Comparison of ENCODE assay signal across 9 mouse cellular contexts in genomic region chr17:57070272-57070671, GRCm38 (mm10). TPM values are rescaled to one million over a fixed set of nuclear protein-coding genes. Genes with fewer than 3 reads are reported as not detected.
DNase-seq lines count a peak whose midpoint lies in the region; ATAC-seq lines count a peak whose summit lies in the region.
"Had no signal": no experiment of that assay in that cellular context is flagged by ENCODE, and none has a peak within 500 bp of the region (broad histone marks: within the 10 kb centered on the region; RNA-seq: fewer than 3 reads in every experiment).

No protein-coding gene starts in this region.

- H3K27ac ChIP-seq in lung, embryonic 16.5 days (ENCODE audit: low read length): no peak overlapping the region
- no peak overlapping the region for H3K27ac ChIP-seq in hindbrain, embryonic 11.5 days (ENCODE audit: low read depth, low read length)
- H3K27ac ChIP-seq in midbrain, embryonic 14.5 days (replicated peaks; ENCODE audit: low read depth, low read length): no peak overlapping the region
- H3K27ac ChIP-seq: heart, embryonic 13.5 days had no signal

- WGBS in lung, embryonic 16.5 days: 8% methylated on average over 9 of the region's 9 CpGs
- WGBS in hindbrain, embryonic 11.5 days: 8% methylated on average over 9 of the region's 9 CpGs
- WGBS in midbrain, embryonic 14.5 days: 14% methylated on average over 9 of the region's 9 CpGs

- peak overlapping the region; percentile 6 for H3K4me3 ChIP-seq in lung, embryonic 16.5 days (ENCODE audit: low read length)
- peak overlapping the region; percentile 6; the same call in 1 of the 2 replicates for H3K4me3 ChIP-seq in hindbrain, embryonic 11.5 days (ENCODE audit: low read depth, low read length)
- H3K4me3 ChIP-seq in midbrain, embryonic 14.5 days (replicated peaks; ENCODE audit: low read depth, low read length): 0 out of 2 replicates have a peak overlapping the region, but pooled peaks have one; percentile 3
- H3K4me3 ChIP-seq: heart, embryonic 13.5 days had no signal

- H3K36me3 ChIP-seq in lung, embryonic 16.5 days (ENCODE audit: control insufficient read depth, insufficient read depth, low read length): no peaks in the 10 kb centered on the region
- no peaks in the 10 kb centered on the region for H3K36me3 ChIP-seq in hindbrain, embryonic 11.5 days (ENCODE audit: control insufficient read depth, insufficient read depth, low read length)
- H3K36me3 ChIP-seq in midbrain, embryonic 14.5 days (ENCODE audit: control insufficient read depth, insufficient read depth, low read length): no peaks in the 10 kb centered on the region
- H3K36me3 ChIP-seq: heart, embryonic 13.5 days had no signal

- peak; percentile 16; the same call in 1 of the 2 replicates for ATAC-seq in lung, embryonic 16.5 days (ENCODE audit: low read depth)
- no peak for ATAC-seq in hindbrain, embryonic 11.5 days (ENCODE audit: low FRiP score)
- ATAC-seq in midbrain, embryonic 14.5 days (ENCODE audit: low FRiP score, low TSS enrichment): no peak

- no peak overlapping the region for H3K9ac ChIP-seq in lung, embryonic 16.5 days (ENCODE audit: low read length)
- no peak overlapping the region for H3K9ac ChIP-seq in hindbrain, embryonic 11.5 days (ENCODE audit: low read depth, low read length)
- H3K9ac ChIP-seq in midbrain, embryonic 14.5 days (replicated peaks; ENCODE audit: low read length): no peak overlapping the region
- H3K9ac ChIP-seq: heart, embryonic 13.5 days had no signal

- no peaks in the 10 kb centered on the region for H3K27me3 ChIP-seq in lung, embryonic 16.5 days (ENCODE audit: control insufficient read depth, insufficient read depth, low read depth, low read length)
- H3K27me3 ChIP-seq in hindbrain, embryonic 11.5 days (ENCODE audit: control insufficient read depth, insufficient read depth, low read length): no peaks in the 10 kb centered on the region
- no peaks in the 10 kb centered on the region for H3K27me3 ChIP-seq in midbrain, embryonic 14.5 days (ENCODE audit: control insufficient read depth, insufficient read depth, low read length)
- H3K27me3 ChIP-seq: CH12.LX had no signal

- H3K9me3 ChIP-seq in lung, embryonic 16.5 days (ENCODE audit: control insufficient read depth, low read length): no peaks in the 10 kb centered on the region
- H3K9me3 ChIP-seq in hindbrain, embryonic 11.5 days (ENCODE audit: control insufficient read depth, low read length): no peaks in the 10 kb centered on the region
- no peaks in the 10 kb centered on the region for H3K9me3 ChIP-seq in midbrain, embryonic 14.5 days (ENCODE audit: control insufficient read depth, low read length)
- H3K9me3 ChIP-seq: heart, embryonic 13.5 days had no signal

- no peaks in the 10 kb centered on the region for H3K4me1 ChIP-seq in lung, embryonic 16.5 days (replicated peaks; ENCODE audit: control insufficient read depth, insufficient read depth, low read length)
- peaks cover 2% of the 10 kb centered on the region; the same call in 1 of the 2 replicates for H3K4me1 ChIP-seq in hindbrain, embryonic 11.5 days (replicated peaks; ENCODE audit: control insufficient read depth, insufficient read depth, low read length)
- no peaks in the 10 kb centered on the region for H3K4me1 ChIP-seq in midbrain, embryonic 14.5 days (ENCODE audit: control insufficient read depth, insufficient read depth, low read length)

- no peak for DNase-seq in lung, postnatal 10 days
- peak; percentile 8 for DNase-seq in hindbrain, embryonic 11.5 days (ENCODE audit: low spot score)
- no peak for DNase-seq in midbrain, embryonic 14.5 days
- DNase-seq in cerebellum, adult 18-20 months: no peak
- DNase-seq in right cerebral cortex, postnatal 4 days: no peak
- no peak for DNase-seq in Muller cell, postnatal 12 days (ENCODE audit: inconsistent ontology term)

- peak overlapping the region; percentile 8 for H3K4me2 ChIP-seq in lung, embryonic 16.5 days (ENCODE audit: low read depth, low read length)
- 0 out of 2 replicates have a peak overlapping the region, but pooled peaks have one; percentile 0 for H3K4me2 ChIP-seq in hindbrain, embryonic 11.5 days (replicated peaks; ENCODE audit: low read depth, low read length)
- H3K4me2 ChIP-seq in midbrain, embryonic 14.5 days (ENCODE audit: low read length): peak overlapping the region; percentile 11
- H3K4me2 ChIP-seq: heart, embryonic 13.5 days had no signal

RNA-seq across cellular contexts. Expression of gene Dennd1c, which starts 8.0 kb away (rescaled TPM):
- polyA plus RNA-seq in lung, embryonic 16.5 days (2015; fragmentation: Nextera tagmentation; extraction: Ambion mirVana): 5.4 and 5.8 TPM in 2 replicates
- polyA plus RNA-seq in hindbrain, embryonic 11.5 days (2014; fragmentation: Nextera tagmentation; extraction: Ambion mirVana): 2.9 and 3.8 TPM in 2 replicates
- polyA plus RNA-seq in midbrain, embryonic 14.5 days (2014; fragmentation: Nextera tagmentation; extraction: Ambion mirVana): 3.3 and 3.4 TPM in 2 replicates

RNA-seq across cellular contexts. Expression of gene Slc25a23, which starts 10.6 kb away (rescaled TPM):
- polyA plus RNA-seq in lung, embryonic 16.5 days (2015; fragmentation: Nextera tagmentation; extraction: Ambion mirVana): 8.1 and 9.6 TPM in 2 replicates
- 14.1 and 16.0 TPM in 2 replicates for polyA plus RNA-seq in hindbrain, embryonic 11.5 days (2014; fragmentation: Nextera tagmentation; extraction: Ambion mirVana)
- 31.6 and 32.9 TPM in 2 replicates for polyA plus RNA-seq in midbrain, embryonic 14.5 days (2014; fragmentation: Nextera tagmentation; extraction: Ambion mirVana)

RNA-seq across cellular contexts. Expression of gene Crb3, which starts 11.4 kb away (rescaled TPM):
- polyA plus RNA-seq in lung, embryonic 16.5 days (2015; fragmentation: Nextera tagmentation; extraction: Ambion mirVana): 62.6 and 63.1 TPM in 2 replicates
- polyA plus RNA-seq in hindbrain, embryonic 11.5 days (2014; fragmentation: Nextera tagmentation; extraction: Ambion mirVana): 2.1 and 3.6 TPM in 2 replicates
- 1.2 and 1.7 TPM in 2 replicates for polyA plus RNA-seq in midbrain, embryonic 14.5 days (2014; fragmentation: Nextera tagmentation; extraction: Ambion mirVana)

RNA-seq across cellular contexts. Expression of gene Tubb4a, which starts 17.3 kb away (rescaled TPM):
- polyA plus RNA-seq in lung, embryonic 16.5 days (2015; fragmentation: Nextera tagmentation; extraction: Ambion mirVana): 12.3 and 15.0 TPM in 2 replicates
- 165 and 191 TPM in 2 replicates for polyA plus RNA-seq in hindbrain, embryonic 11.5 days (2014; fragmentation: Nextera tagmentation; extraction: Ambion mirVana)
- polyA plus RNA-seq in midbrain, embryonic 14.5 days (2014; fragmentation: Nextera tagmentation; extraction: Ambion mirVana): 324 and 344 TPM in 2 replicates

RNA-seq across cellular contexts. Expression of gene Slc25a41, which starts 28.8 kb away (rescaled TPM):
- not detected in 2 replicates for polyA plus RNA-seq in lung, embryonic 16.5 days (2015; fragmentation: Nextera tagmentation; extraction: Ambion mirVana)
- not detected in 2 replicates for polyA plus RNA-seq in hindbrain, embryonic 11.5 days (2014; fragmentation: Nextera tagmentation; extraction: Ambion mirVana)
- polyA plus RNA-seq in midbrain, embryonic 14.5 days (2014; fragmentation: Nextera tagmentation; extraction: Ambion mirVana): not detected in 2 replicates
- polyA plus RNA-seq: heart, embryonic 13.5 days had no signal

Comparison
In these comparisons a context has a peak if more than half of its experiments do, and no peak if none do; other contexts are left out.
1. RNA of gene Crb3, which starts 11.4 kb away (polyA plus RNA-seq): 62.6 to 63.1 TPM in lung, embryonic 16.5 days; 2.1 to 3.6 TPM in hindbrain, embryonic 11.5 days and 1.2 to 1.7 TPM in midbrain, embryonic 14.5 days; every median in the first group is over 10 times any median in the second.
2. Peak in every context shown above with its lines, with median percentiles within 50 percentile points of each other: H3K4me2 ChIP-seq and H3K4me3 ChIP-seq.